Mouse (Mus musculus) kidney, embryonic 14.5 days (tissue): ENCODE data around the gene Gna11. TPM values are rescaled to one million over a fixed set of nuclear protein-coding genes. Genes with fewer than 3 reads are reported as not detected.

ENCODE experiments used
- ATAC-seq: fragments of 200-750 bp; cut with Nextera tagmentation; 2 replicates; pipeline ENCODE4 v1.8.0; 2017; ENCODE audit warnings: moderate number of reproducible peaks, mild to moderate bottlenecking, moderate TSS enrichment, moderate library complexity; ENCODE audit not compliant: low FRiP score, low TSS enrichment
- H3K27ac ChIP-seq: fragments of 300-500 bp; sonication (generic); 2 replicates; pipeline ENCODE4 v1.5.1; 2014; ENCODE audit warnings: low read depth, mild to moderate bottlenecking, low read length, moderate library complexity, mixed read lengths
- H3K27me3 ChIP-seq: fragments of 300-500 bp; sonication (generic); 2 replicates; pipeline ENCODE4 v1.6.1; 2014; ENCODE audit warnings: mild to moderate bottlenecking, low read length; ENCODE audit not compliant: control insufficient read depth, insufficient read depth
- H3K36me3 ChIP-seq: fragments of 300-500 bp; sonication (generic); 2 replicates; pipeline ENCODE4 v1.6.1; 2014; ENCODE audit warnings: low read length, mixed read lengths; ENCODE audit not compliant: control insufficient read depth, insufficient read depth
- H3K4me1 ChIP-seq: fragments of 300-500 bp; sonication (generic); 2 replicates; pipeline ENCODE4 v1.6.1; 2014; ENCODE audit warnings: low read length, mixed read lengths; ENCODE audit not compliant: control insufficient read depth, insufficient read depth
- H3K4me2 ChIP-seq: fragments of 300-500 bp; sonication (generic); replicated peaks from 2 replicates; pipeline ENCODE4 v1.6.1; 2014; ENCODE audit warnings: low read depth, mild to moderate bottlenecking, low read length
- H3K4me3 ChIP-seq: fragments of 300-500 bp; sonication (generic); 2 replicates; pipeline ENCODE4 v1.5.1; 2014; ENCODE audit warnings: mild to moderate bottlenecking, low read length
- H3K9ac ChIP-seq: fragments of 300-500 bp; sonication (generic); 2 replicates; pipeline ENCODE4 v1.6.1; 2014; ENCODE audit warnings: low read depth, mild to moderate bottlenecking, low read length, moderate library complexity
- H3K9me3 ChIP-seq: fragments of 300-500 bp; sonication (generic); 2 replicates; pipeline ENCODE4 v1.6.1; 2016; ENCODE audit warnings: low read length; ENCODE audit not compliant: control insufficient read depth
- WGBS: fragments of 180-500 bp; shearing (Covaris S2); extraction: QIAGEN DNeasy Blood & Tissue Kit; methylation state at CpG from one replicate; pipeline ENCODE4 v1.1.7; 2014; 5-methylcytosine and 5-hydroxymethylcytosine counted together
- polyA plus RNA-seq: library from polyadenylated mRNA; unstranded; fragments of >200 nt; fragmentation: Nextera tagmentation; extraction: Ambion mirVana; gene quantifications from 2 replicates; pipeline ENCODE4 v1.2.1, GENCODE M21; 2014

Gna11 gene
- polyA plus RNA-seq, 1 experiment from 2014 or later: 89.2 TPM

GRCm38 (mm10) chr10:81523142-81523541, 21.8 kb downstream of the Gna11 start:
- H3K4me3 ChIP-seq: no peak overlapping the region
- H3K4me1 ChIP-seq: no peaks in the 10 kb centered on the region
- peaks cover 4% of the 10 kb centered on the region; the same call in 1 of the 2 replicates for H3K27me3 ChIP-seq
- no peaks in the 10 kb centered on the region for H3K9me3 ChIP-seq
- H3K4me2 ChIP-seq: no peak overlapping the region
- 82% methylated on average over 6 of the region's 6 CpGs for WGBS
- no peak overlapping the region for H3K9ac ChIP-seq
- H3K27ac ChIP-seq: no peak overlapping the region
- ATAC-seq: no peak
- no peaks in the 10 kb centered on the region for H3K36me3 ChIP-seq

DNA sequence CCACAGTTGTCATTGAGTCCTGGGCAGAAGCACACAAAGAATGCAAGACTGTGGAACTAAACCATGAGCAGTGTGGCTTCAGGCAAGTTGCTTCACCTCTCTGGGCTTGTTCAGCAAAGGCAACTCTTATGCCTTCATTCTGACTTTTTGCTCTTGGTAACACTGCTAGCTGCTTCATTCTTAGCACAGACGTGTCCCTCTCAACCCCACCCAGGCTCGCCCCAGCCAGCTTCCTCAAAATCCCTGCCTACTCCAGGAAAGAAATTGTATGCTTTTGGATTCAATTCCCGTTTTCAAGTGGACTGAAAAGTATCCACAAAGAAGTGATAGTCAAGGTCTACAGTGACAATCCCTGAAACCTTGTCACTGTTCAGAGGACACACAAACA, 25.0 kb downstream of the Gna11 start:
- Histone ChIP-seq H3K4me1 (no peaks in the 10 kb centered on the region), H3K4me2 (no peak overlapping the region), H3K36me3 (no peaks in the 10 kb centered on the region), H3K9ac (no peak overlapping the region), H3K27ac (no peak overlapping the region), H3K9me3 (no peaks in the 10 kb centered on the region), H3K27me3 (peaks cover 4% of the 10 kb centered on the region; the same call in 1 of the 2 replicates), H3K4me3 (no peak overlapping the region)
- 75% methylated on average over 3 of the region's 3 CpGs for WGBS
- no peak for ATAC-seq

GRCm38 (mm10) chr10:81519227-81519977, 25.6 kb downstream of the Gna11 start:
- H3K27me3 ChIP-seq: peaks cover 4% of the 10 kb centered on the region; the same call in 1 of the 2 replicates
- H3K9me3 ChIP-seq: no peaks in the 10 kb centered on the region
- H3K27ac ChIP-seq: no peak overlapping the region
- 85% methylated on average over 6 of the region's 6 CpGs for WGBS
- no peak overlapping the region for H3K4me2 ChIP-seq
- ATAC-seq: no peak
- H3K4me1 ChIP-seq: no peaks in the 10 kb centered on the region
- H3K36me3 ChIP-seq: no peaks in the 10 kb centered on the region
- no peak overlapping the region for H3K9ac ChIP-seq
- H3K4me3 ChIP-seq: no peak overlapping the region

DNA sequence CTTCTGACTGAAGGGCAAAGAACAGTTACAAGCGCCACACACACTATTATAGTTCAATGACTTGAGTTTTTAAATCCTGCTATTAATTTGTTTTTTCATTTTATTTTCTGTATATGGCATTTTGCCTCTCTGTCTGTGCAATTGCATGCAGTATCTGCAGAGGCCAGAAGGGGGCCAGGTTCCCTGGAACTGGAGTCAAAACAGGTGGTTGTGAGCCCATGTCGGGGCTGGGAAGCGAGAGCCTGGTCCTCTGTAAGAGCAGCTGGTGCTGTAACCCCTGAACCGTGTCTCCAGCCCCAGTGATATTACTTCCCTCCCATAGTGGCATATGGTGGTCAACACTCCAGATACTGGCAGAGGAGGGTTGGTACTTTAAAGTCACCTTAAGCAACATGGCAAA, 26.4 kb downstream of the Gna11 start:
- no peak overlapping the region for H3K4me2 ChIP-seq
- H3K36me3 ChIP-seq: no peaks in the 10 kb centered on the region
- H3K4me1 ChIP-seq: no peaks in the 10 kb centered on the region
- H3K27me3 ChIP-seq: peaks cover 2% of the 10 kb centered on the region; the same call in 1 of the 2 replicates
- no peak overlapping the region for H3K9ac ChIP-seq
- no peak overlapping the region for H3K27ac ChIP-seq
- ATAC-seq: peak; percentile 77; the same call in 1 of the 2 replicates
- 13% methylated on average over 4 of the region's 4 CpGs for WGBS
- H3K9me3 ChIP-seq: no peaks in the 10 kb centered on the region; the same call in 1 of the 2 replicates
- no peak overlapping the region for H3K4me3 ChIP-seq

DNA sequence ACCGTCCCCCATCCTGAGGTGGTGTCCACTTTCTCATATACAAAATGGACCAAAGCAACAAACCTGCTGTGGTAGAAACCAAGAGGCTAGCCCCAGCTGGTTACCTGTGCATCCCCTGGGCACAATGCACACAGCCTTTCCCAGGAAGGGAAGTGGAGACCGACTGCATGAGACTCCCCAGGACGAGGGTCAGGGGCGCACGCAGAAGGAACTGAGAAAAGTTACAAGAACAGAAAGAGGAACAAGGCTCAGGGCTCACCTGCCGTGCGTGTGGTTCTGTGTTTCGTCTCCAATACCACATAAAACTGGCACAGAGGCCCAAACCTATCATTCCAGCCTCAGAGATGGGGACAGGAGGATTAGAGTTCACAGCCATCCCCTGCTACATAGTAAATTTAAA, 27.8 kb downstream of the Gna11 start:
- Histone ChIP-seq H3K9me3 (no peaks in the 10 kb centered on the region; the same call in 1 of the 2 replicates), H3K4me1 (no peaks in the 10 kb centered on the region), H3K36me3 (no peaks in the 10 kb centered on the region), H3K27ac (no peak overlapping the region), H3K9ac (no peak overlapping the region), H3K4me3 (no peak overlapping the region), H3K4me2 (no peak overlapping the region), H3K27me3 (no peaks in the 10 kb centered on the region)
- WGBS: 76% methylated on average over 8 of the region's 8 CpGs
- ATAC-seq: no peak

DNA sequence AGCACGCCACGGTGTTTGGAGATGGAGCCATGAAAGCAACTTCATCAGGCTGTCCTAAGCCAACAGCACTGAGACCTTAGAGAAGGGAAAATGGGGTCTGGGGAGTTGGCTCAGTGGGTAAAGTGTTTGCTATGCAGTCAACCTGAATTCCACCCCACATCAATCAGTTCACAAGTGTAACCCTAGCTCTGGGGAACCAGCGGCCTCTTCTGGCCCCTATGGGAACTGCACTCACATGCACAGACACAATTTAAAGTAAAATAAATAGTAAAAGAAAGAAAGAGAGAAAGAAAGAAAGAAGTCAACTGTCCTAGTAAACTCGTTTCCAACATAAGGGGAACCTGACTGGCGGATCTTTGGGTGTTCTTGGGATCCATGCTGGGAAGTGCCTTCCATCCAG, 31.2 kb downstream of the Gna11 start:
- no peak overlapping the region for H3K4me2 ChIP-seq
- 85% methylated on average over 5 of the region's 5 CpGs for WGBS
- no peak overlapping the region for H3K4me3 ChIP-seq
- no peaks in the 10 kb centered on the region for H3K36me3 ChIP-seq
- H3K27me3 ChIP-seq: no peaks in the 10 kb centered on the region
- H3K9ac ChIP-seq: no peak overlapping the region
- ATAC-seq: no peak
- no peaks in the 10 kb centered on the region for H3K4me1 ChIP-seq
- H3K9me3 ChIP-seq: no peaks in the 10 kb centered on the region; the same call in 1 of the 2 replicates
- H3K27ac ChIP-seq: no peak overlapping the region

- ATAC-seq: no peak
- no peaks in the 10 kb centered on the region; the same call in 1 of the 2 replicates for H3K9me3 ChIP-seq
- H3K27me3 ChIP-seq: no peaks in the 10 kb centered on the region
- no peaks in the 10 kb centered on the region for H3K4me1 ChIP-seq
- no peak overlapping the region for H3K4me3 ChIP-seq
- H3K4me2 ChIP-seq: no peak overlapping the region
- 75% methylated on average over 14 of the region's 14 CpGs for WGBS
- no peaks in the 10 kb centered on the region for H3K36me3 ChIP-seq
- no peak overlapping the region for H3K9ac ChIP-seq
- no peak overlapping the region for H3K27ac ChIP-seq
These were observed 34.7 kb downstream of the Gna11 start for GRCm38 (mm10) chr10:81510246-81510810.

DNA sequence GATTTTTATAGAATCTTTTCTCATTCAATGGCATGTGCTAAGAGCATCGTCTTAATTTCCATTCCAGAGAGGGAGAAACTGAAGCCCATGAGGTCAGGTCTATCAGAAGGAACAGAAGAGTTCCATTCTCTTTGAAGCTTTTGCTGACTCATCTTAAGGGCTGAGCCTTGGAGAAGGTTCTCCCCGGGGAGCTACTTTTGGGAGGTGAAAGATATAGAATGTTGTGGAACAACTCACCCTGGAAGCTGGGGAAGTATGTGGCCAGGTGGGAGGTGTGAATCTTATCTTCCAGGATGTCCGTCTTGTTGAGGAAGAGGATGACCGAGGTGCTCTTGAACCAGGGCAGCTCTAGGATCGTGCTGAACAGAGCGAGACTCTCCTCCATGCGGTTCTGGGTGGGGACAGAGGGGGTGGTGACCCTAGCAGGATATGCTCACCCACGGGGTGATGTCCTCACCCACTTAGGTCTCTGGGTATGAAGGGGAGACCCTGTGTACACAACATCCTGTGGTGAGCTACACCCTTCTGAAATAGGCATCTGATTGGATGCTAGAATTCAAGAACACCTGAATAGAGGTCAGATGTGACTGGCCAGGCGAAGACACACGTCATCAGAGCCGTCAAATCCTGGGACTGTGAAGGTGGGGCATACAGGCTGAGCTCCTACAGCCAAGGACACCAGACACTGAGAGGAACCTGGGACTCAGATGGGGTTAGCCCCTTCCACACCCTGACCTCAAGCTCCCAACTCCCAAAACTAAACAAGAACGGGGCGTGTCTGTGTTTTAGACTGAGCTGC, 37.1 kb downstream of the Gna11 start:
- Histone ChIP-seq H3K27me3 (peaks cover 10% of the 10 kb centered on the region; the same call in 1 of the 2 replicates), H3K9me3 (no peaks in the 10 kb centered on the region), H3K4me3 (no peak overlapping the region), H3K9ac (no peak overlapping the region), H3K4me1 (no peaks in the 10 kb centered on the region), H3K27ac (no peak overlapping the region), H3K36me3 (no peaks in the 10 kb centered on the region), H3K4me2 (no peak overlapping the region)
- ATAC-seq: no peak
- WGBS: 69% methylated on average over 13 of the region's 13 CpGs
